Mouse (Mus musculus): Measurements from ENCODE around the gene 1110008P14Rik. TPM values are rescaled to one million over a fixed set of nuclear protein-coding genes. Genes with fewer than 3 reads are reported as not detected.

The 1110008P14Rik gene
- total RNA-seq, 2 experiments from 2014 or later = 160 to 170 TPM

DNA sequence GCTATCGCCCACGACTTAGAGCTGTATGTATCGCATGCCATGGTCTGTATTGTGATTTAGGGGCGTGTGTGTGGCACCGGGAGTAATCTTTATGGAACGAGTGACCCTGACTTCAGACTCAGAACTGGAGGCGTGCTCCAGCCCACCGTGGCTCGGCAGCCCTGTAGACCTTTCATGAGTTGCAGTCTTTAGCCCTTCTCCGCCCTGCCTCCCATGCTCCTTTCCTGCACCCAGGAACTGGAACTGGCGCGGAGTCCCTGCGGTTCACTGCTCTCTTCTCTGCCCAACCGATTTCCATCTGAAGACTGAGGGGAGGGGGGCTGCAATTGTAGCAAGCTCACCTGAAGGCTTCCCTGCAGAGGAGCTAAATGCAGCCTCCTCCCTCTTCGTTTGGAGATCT lies 15.0 kb upstream of the 1110008P14Rik start:
- peak overlapping the region; percentile 96 for H3K27ac ChIP-seq
- no peak for TF ChIP-seq CTCF (conservative IDR thresholded peaks at IDR 0.05)
- DNase-seq (ENCODE audit: low spot score in 2 of 2) = no peak
- H3K4me3 ChIP-seq = peak overlapping the region; percentile 86

DNA sequence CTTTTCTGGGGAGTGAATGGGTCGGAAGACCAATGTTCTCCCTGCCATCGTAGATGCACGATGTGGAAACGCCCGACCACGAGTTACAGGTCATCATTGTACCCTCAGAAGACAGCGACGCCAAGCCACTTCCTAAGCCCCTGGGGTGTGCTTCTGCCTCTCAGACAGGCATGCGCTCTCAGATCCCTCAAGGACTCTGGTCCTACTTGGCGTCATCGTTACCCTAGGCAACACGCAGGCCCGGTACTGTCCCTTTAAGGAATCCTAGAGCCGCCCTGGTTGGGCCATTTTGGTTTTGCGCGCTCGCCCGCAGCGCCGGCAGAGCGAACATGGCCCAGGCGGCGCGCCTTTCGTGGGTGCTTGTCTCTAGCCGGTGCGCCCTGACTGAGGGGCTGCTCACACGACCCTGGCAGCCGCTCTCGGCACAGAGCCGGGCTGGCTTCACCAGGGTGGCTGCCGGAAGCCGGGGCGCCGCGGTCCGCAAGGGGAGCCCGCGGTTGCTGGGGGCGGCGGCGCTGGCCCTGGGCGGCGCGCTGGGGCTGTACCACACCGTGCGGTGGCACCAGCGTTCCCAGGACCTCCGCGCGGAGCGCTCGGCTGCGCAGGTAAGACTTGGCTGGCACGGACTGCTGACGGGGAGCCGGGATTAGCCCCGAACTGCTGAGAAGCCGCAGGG lies 14.3 kb upstream of the 1110008P14Rik start:
- peak; percentile 89 to 95 for DNase-seq (ENCODE audit: low spot score in 2 of 2)
- Histone ChIP-seq H3K27ac (peak overlapping the region; percentile 96), H3K4me3 (peak overlapping the region; percentile 86)
- TF ChIP-seq CTCF (conservative IDR thresholded peaks at IDR 0.05) = peak; percentile 27

DNA sequence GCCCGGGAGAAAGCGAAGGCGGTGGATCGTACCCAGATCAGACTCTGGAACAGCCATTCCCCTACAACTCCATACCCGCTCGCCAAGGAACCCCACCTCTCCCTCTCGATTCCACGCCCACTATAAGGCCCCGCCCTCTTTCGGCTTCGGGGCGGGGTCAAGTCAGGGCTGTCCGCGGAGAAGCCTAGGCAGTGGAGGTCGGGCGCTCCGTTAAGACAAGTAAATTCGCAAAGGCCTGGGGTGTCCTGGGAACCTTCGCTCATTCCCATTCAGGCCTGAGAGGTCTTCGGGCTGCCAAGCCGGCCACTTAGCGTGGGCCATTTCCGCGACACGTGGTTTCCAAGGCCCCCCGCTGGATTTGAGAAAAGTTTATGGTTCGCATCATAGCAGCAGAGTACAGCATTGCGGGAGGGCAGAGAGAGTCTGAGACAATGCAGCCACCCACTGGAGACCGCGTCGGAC lies 13.8 kb upstream of the 1110008P14Rik start, which contains the start of gene Ptges2:
Ptges2 (plus strand) TSS at position 413 of the 462 bp plus-strand sequence.
- Histone ChIP-seq H3K27ac (peak within 1 kb of the TSS; percentile 96), H3K4me3 (peak within 1 kb of the TSS; percentile 86)
- TF ChIP-seq CTCF (conservative IDR thresholded peaks at IDR 0.05) = no peak
- peak; percentile 86 to 89 for DNase-seq (ENCODE audit: low spot score in 2 of 2)

DNA sequence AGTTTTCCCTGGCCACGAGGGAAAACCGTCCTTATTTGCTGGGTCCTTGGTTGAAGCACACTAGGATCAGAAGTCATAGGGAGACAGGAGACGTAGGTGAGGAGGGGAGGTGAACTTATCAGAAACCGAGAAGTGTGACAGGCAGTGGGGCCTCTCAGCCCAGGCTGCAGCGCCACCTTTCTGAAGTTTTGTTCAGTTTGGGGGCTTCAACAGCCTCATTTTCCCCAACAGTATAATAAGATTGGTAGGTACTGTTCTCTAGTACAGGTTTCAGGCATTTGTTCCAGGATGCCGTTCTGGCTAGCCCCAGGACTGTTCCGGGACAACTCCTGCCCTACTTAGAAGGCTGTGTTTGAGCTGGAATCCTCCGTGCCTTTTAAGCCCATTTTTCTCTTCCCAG lies 13.2 kb upstream of the 1110008P14Rik start:
- peak; percentile 41 to 47 for DNase-seq (ENCODE audit: low spot score in 2 of 2)
- H3K27ac ChIP-seq = peak overlapping the region; percentile 96

DNA sequence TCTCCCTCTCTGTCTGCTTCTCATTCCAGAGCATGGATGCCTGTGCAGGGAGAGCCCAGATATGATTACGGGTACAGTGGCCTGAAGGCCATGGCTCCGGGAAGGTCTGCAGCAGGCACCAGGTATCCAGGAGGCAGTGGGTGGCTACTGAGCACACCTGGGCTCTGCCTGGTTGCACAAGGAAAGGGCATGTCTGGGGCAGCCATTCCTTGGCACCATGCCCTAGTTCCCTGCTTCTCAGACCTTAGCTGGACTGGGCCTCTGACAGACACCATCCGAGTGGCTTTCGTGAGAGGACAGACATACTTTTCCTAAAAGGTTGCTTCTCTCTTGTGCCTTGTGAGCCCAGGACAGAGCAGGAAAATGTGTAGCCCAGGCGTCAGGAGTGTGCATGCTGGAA lies 10.3 kb upstream of the 1110008P14Rik start:
- H3K27ac ChIP-seq = no peak overlapping the region
- no peak overlapping the region for H3K4me3 ChIP-seq
- DNase-seq (ENCODE audit: low spot score in 2 of 2) = no peak
- TF ChIP-seq CTCF (conservative IDR thresholded peaks at IDR 0.05) = no peak

More for the DNA sequence above, 13.2 kb upstream of the 1110008P14Rik start:
- peak; percentile 74 for TF ChIP-seq CTCF (conservative IDR thresholded peaks at IDR 0.05)
- peak overlapping the region; percentile 86 for H3K4me3 ChIP-seq

DNA sequence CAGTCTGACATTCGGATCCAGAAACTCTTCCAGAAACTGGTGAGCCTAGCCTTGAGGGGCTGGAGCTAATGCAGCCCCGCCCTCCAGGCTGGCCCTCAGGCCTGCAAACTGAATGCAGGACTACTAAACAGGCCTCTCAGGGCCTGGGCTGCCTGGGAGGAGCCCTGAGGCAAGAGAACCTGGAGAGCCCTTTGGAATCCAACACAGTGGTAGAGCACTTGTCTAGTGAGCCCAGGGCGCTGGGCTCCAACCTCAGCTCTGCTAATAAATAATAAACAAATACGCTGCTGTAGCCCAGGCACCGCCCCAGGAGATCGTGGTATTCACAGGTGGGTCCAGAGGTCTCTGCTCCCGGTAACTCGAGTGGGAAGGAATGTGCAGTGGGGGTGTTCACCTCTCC lies 9.1 kb upstream of the 1110008P14Rik start:
- TF ChIP-seq CTCF (conservative IDR thresholded peaks at IDR 0.05) = no peak
- Histone ChIP-seq H3K27ac (no peak overlapping the region), H3K4me3 (no peak overlapping the region)
- no peak for DNase-seq (ENCODE audit: low spot score in 2 of 2)

DNA sequence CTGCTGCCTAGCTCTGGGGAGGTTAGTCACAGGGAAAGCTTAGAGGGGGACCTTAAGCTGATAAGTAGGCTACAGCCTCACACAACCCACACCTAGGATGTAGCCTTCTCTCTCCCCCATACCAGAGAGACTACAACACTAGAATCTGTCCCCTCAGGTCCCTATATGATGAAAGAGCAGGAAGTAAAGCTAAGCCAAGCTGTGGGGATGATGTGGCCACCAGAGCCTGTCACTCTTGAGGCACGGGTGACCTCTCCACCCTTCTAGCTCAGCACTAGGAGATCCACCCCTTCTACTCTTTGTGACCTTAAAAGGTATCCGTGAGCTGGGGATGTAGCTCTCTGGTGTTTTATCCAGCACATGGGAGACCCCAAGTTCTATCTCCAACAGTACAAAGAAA lies 7.4 kb upstream of the 1110008P14Rik start:
- no peak for DNase-seq (ENCODE audit: low spot score in 2 of 2)
- no peak overlapping the region for H3K27ac ChIP-seq
- no peak for TF ChIP-seq CTCF (conservative IDR thresholded peaks at IDR 0.05)
- no peak overlapping the region for H3K4me3 ChIP-seq

DNA sequence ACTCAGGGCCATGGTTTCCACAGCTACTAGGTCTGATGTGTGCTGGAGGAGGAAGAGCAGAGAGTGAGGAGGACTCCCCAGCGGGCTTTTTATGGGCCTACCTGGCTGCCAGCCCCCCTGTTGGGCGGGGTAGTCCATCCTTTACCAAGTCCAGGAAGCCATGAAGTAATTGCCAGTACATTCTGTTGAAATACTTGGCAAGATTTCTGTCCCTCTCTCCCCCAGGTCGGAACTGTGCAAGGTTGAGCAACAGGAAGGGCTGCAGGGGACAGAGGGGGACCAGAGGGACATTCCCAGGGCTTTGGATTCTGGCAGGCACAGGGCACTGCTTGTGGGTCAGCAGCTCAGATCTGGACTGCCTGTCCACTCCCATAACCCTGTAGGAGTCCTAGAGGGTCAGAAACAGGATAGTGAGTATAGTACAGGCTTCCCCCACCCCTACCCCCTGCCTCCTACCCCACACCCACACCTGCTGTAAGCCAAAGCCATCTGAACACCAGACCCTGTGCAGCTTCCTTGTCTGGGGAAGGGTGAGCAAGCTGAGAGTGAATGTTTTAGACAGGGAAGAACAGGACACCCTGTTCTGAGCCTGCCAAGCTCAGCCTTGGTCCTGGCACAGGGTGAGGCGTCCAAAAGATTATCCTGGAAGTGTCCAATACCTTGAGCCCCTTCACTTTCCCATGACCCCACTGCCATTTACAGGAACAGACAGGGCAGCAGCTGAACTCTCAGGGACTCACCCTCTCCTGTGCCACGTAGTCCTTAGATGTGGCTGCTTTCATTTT lies 6.2 kb upstream of the 1110008P14Rik start, which contains the start of gene Lcn2:
Lcn2 (minus strand) TSS at position 547 of the 785 bp plus-strand sequence.
- H3K4me3 ChIP-seq = no peak within 1 kb of the TSS
- no peak for DNase-seq (ENCODE audit: low spot score in 2 of 2)
- H3K27ac ChIP-seq = no peak within 1 kb of the TSS
- no peak for TF ChIP-seq CTCF (conservative IDR thresholded peaks at IDR 0.05)

DNA sequence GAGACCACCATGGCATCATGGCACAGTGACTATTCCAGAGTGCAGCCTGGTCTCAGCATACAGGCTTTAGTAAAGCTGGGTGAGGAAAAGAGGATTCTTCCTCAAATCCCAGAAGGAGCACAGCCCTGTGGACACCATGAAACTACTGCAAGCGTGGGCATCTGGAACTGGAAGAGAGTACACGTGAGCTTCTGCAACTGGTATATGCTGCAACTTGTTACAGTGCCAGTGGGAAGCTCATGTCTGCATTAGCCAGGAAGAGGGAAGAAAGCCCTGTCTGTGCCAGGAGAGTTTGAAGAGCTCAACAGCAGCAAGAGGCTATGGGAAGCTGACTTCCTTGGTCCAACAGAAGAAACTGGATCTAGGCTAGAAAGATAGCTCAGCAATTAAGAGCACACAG lies 951 bp upstream of the 1110008P14Rik start:
- no peak for DNase-seq (ENCODE audit: low spot score in 2 of 2)
- TF ChIP-seq CTCF (conservative IDR thresholded peaks at IDR 0.05) = no peak
- Histone ChIP-seq H3K4me3 (no peak overlapping the region), H3K27ac (no peak overlapping the region)

DNA sequence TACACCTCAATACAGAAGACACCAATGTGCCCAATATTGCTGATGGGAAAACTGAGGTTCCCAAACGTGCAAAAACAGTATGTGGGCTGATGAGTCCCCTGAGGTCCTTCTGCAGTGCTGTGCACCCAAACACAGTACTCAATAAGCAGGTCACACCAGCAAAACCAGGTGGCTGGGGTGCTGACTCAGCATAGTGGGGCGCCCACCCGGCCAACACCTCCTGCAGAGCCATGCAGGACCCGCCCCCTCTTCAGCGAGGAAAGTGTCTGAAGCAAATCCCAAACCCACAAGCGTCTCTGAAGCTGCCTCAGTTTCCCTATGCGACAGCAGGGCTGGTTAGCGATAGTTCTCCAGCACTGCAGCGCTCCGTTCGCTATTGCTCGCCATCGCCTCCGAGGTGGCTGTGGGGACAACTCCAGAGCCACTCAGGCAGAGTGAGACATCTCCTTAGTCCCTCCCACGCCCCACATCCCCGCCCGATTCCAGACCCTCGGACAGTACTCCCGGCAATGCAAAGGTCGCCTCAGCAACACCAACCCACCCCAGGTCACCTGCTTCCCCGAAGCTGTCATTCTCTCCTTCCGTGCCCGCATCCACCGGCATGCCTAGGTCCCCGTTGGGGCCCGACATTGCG lies 480 bp downstream of the 1110008P14Rik start:
- DNase-seq (ENCODE audit: low spot score in 2 of 2) = peak in 1 of 2 experiments; percentile 50
- Histone ChIP-seq H3K4me3 (peak overlapping the region; percentile 94), H3K27ac (peak overlapping the region; percentile 92)
- peak; percentile 13; the same call in 1 of the 2 replicates for TF ChIP-seq CTCF (conservative IDR thresholded peaks at IDR 0.05)

DNA sequence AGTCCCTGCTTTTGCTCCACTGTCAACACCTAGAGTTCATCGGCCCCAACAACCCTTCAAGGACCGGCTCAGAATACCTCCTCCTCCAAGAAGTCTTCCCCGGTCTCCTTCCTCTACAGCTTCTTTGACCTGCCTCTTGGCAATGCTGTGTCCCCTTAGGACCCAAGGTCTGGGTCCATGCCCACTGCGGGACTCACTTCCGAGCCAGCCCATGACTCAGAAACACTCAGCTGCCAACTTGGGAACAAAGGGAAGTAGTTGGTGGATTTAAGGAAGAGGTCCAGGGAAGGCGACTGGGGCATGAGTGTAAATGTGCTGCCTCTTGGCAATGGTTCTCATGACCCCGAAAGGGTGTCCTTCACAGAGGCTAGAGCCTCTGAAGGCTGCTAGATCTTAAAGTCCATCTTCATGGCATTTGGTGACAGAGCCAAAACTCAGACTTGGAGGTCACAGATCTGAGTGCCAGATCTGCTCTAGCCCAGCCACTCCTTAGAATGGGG lies 1.7 kb downstream of the 1110008P14Rik start:
- no peak for DNase-seq (ENCODE audit: low spot score in 2 of 2)
- TF ChIP-seq CTCF (conservative IDR thresholded peaks at IDR 0.05) = no peak
- Histone ChIP-seq H3K4me3 (peak overlapping the region; percentile 3; the same call in 1 of the 2 replicates), H3K27ac (0 out of 2 replicates have a peak overlapping the region, but pooled peaks have one; percentile 92)

DNA sequence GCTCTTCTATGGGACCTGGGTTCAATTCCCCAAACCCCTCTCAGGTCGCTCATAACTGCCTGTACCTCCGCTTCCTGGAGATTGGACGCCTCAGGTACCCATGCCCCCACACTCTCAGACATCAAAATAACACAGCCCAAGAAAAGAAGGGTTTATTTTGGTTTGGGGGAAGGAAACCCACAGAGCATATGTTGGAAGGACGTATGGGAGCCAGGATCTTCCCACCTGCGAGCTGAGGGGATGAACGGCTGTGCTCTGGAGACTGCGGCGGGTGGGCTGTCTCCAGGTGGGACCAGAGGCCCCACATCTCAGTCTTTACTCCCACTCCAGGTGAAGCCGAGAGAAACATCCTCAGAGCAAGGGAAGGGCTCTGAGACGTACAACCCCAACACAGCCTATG lies 4.8 kb downstream of the 1110008P14Rik start:
- H3K27ac ChIP-seq = no peak overlapping the region
- no peak for TF ChIP-seq CTCF (conservative IDR thresholded peaks at IDR 0.05)
- no peak overlapping the region for H3K4me3 ChIP-seq
- DNase-seq (ENCODE audit: low spot score in 2 of 2) = no peak
